Mouse (Mus musculus) embryonic facial prominence, embryonic 15.5 days (tissue): Measurements from ENCODE around the gene Cntrl. TPM values are rescaled to one million over a fixed set of nuclear protein-coding genes. Genes with fewer than 3 reads are reported as not detected.

Experiments used
- ATAC-seq: fragments of 200-750 bp; cut with Nextera tagmentation; 2 replicates; pipeline ENCODE4 v1.8.0; 2017; ENCODE audit warnings: low read depth, moderate TSS enrichment; ENCODE audit not compliant: insufficient number of reproducible peaks, low FRiP score, low TSS enrichment
- H3K27ac ChIP-seq: fragments of 300-500 bp; sonication (generic); replicated peaks from 2 replicates; pipeline ENCODE4 v1.5.1; 2015; ENCODE audit warnings: mild to moderate bottlenecking, inconsistent platforms
- H3K27me3 ChIP-seq: fragments of 300-500 bp; sonication (generic); 2 replicates; pipeline ENCODE4 v1.6.1; 2015; ENCODE audit warnings: inconsistent platforms
- H3K36me3 ChIP-seq: fragments of 300-500 bp; sonication (generic); 2 replicates; pipeline ENCODE4 v1.6.1; 2015; ENCODE audit warnings: mild to moderate bottlenecking, inconsistent platforms
- H3K4me1 ChIP-seq: fragments of 300-500 bp; sonication (generic); 2 replicates; pipeline ENCODE4 v1.6.1; 2015; ENCODE audit warnings: inconsistent platforms
- H3K4me2 ChIP-seq: fragments of 300-500 bp; sonication (generic); replicated peaks from 2 replicates; pipeline ENCODE4 v1.6.1; 2015; ENCODE audit warnings: mild to moderate bottlenecking, inconsistent platforms
- H3K4me3 ChIP-seq: fragments of 300-500 bp; sonication (generic); replicated peaks from 2 replicates; pipeline ENCODE4 v1.5.1; 2015; ENCODE audit warnings: mild to moderate bottlenecking, inconsistent platforms
- H3K9ac ChIP-seq: fragments of 300-500 bp; sonication (generic); 2 replicates; pipeline ENCODE4 v1.6.1; 2015; ENCODE audit warnings: inconsistent platforms
- H3K9me3 ChIP-seq: fragments of 300-500 bp; sonication (generic); replicated peaks from 2 replicates; pipeline ENCODE4 v1.6.1; 2016; ENCODE audit warnings: inconsistent platforms
- WGBS: fragments of 180-500 bp; shearing (Covaris S2); methylation state at CpG from one replicate; pipeline ENCODE4 v1.1.7; 2015; 5-methylcytosine and 5-hydroxymethylcytosine counted together
- polyA plus RNA-seq: library from polyadenylated mRNA; unstranded; fragments of >200 nt; fragmentation: Nextera tagmentation; extraction: Ambion mirVana; gene quantifications from 2 replicates; pipeline ENCODE4 v1.2.1, GENCODE M21; 2015

Gene Cntrl
- polyA plus RNA-seq, 1 experiment from 2014 or later, result 23.3 TPM

- Histone ChIP-seq H3K4me2 (no peak overlapping the region), H3K4me3 (no peak overlapping the region), H3K9ac (no peak overlapping the region), H3K9me3 (no peaks in the 10 kb centered on the region), H3K27ac (no peak overlapping the region), H3K36me3 (no peaks in the 10 kb centered on the region), H3K27me3 (no peaks in the 10 kb centered on the region), H3K4me1 (no peaks in the 10 kb centered on the region)
- 56% methylated on average over 6 of the region's 6 CpGs for WGBS
- ATAC-seq, result no peak
These were observed 30.1 kb upstream of the Cntrl start for GRCm38 (mm10) chr2:35079166-35079565.

DNA sequence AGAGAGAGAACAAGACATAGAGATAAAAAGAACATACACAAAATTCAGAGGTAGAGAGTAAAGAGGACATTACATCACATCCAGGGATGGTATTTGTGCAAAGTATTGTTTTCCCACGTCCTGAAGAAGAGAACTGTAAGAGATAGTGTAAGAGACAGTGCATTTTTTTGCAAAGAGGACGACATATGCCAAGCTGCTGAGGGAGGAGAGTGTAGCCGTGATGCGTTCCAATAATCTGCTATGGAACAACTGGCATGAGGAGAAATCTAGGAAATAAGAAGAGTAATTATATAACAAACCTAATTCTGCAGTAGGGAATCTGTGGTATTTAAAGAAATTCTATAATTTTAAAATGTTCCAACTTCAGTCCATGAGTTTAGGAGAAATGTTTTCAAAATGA lies 21.9 kb upstream of the Cntrl start:
- H3K27ac ChIP-seq, result no peak overlapping the region
- 68% methylated on average over 4 of the region's 4 CpGs for WGBS

DNA sequence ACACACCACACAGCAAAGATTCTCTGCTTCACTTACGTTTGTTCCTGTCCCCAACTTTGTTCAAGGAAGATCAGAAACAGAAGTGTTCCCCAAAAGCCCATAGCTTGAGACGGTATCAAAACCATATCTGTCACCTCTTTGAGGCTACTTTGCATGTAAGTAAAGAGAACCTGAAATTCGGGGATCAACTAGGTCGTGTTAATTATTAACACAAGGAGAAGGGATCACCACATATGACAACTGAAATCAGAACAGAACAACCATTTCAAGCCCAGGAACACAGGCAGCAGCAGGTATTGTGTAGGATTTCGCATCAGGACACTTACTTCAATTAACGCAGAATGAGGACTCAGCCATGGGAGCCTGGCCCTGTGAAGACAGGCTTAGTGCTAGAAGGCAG lies 8.8 kb upstream of the Cntrl start:
- no peak overlapping the region for H3K4me2 ChIP-seq
- no peaks in the 10 kb centered on the region for H3K36me3 ChIP-seq
- no peaks in the 10 kb centered on the region for H3K9me3 ChIP-seq
- H3K27ac ChIP-seq, result no peak overlapping the region
- WGBS, result 81% methylated on average over 6 of the region's 6 CpGs
- H3K4me3 ChIP-seq, result no peak overlapping the region
- no peaks in the 10 kb centered on the region for H3K27me3 ChIP-seq
- no peak for ATAC-seq
- H3K9ac ChIP-seq, result no peak overlapping the region
- no peaks in the 10 kb centered on the region for H3K4me1 ChIP-seq

More for the DNA sequence above, 21.9 kb upstream of the Cntrl start:
- H3K36me3 ChIP-seq, result no peaks in the 10 kb centered on the region
- no peak overlapping the region for H3K4me2 ChIP-seq
- no peak overlapping the region for H3K9ac ChIP-seq
- no peaks in the 10 kb centered on the region for H3K4me1 ChIP-seq
- H3K4me3 ChIP-seq, result no peak overlapping the region
- no peaks in the 10 kb centered on the region for H3K27me3 ChIP-seq
- H3K9me3 ChIP-seq, result no peaks in the 10 kb centered on the region
- ATAC-seq, result no peak

GRCm38 (mm10) chr2:35101443-35101842 lies 7.8 kb upstream of the Cntrl start, which contains the start of gene AI182371:
TSS of gene AI182371 (minus strand) at chr2:35101543.
- no peak for ATAC-seq
- 75% methylated on average over 3 of the region's 3 CpGs for WGBS
- H3K9me3 ChIP-seq, result no peaks in the 10 kb centered on the region

DNA sequence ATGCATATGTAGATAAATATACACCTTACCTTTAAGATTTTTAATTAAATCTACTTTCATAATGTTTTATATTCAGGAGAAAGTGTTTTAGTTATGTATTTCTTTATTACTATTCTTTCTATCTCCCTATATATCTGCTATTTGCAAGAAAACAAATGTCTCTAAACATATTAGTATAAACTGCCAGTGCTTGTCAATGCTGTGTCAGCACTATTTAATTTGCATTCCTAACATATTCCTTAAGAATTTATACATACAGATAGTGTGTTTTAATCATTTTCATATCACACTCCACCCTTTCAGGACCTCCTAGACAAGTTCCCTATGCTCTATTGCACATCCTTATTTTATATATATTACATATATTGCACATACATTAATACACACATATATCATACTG lies 6.5 kb upstream of the Cntrl start:
- H3K4me3 ChIP-seq, result no peak overlapping the region
- H3K4me2 ChIP-seq, result no peak overlapping the region

More at GRCm38 (mm10) chr2:35101443-35101842, 7.8 kb upstream of the Cntrl start, which contains the start of gene AI182371:
- no peak within 1 kb of the TSS for H3K4me3 ChIP-seq
- H3K27ac ChIP-seq, result no peak within 1 kb of the TSS
- H3K27me3 ChIP-seq, result no peaks in the 10 kb centered on the region
- no peak within 1 kb of the TSS for H3K4me2 ChIP-seq
- H3K36me3 ChIP-seq, result no peaks in the 10 kb centered on the region
- H3K9ac ChIP-seq, result no peak within 1 kb of the TSS
- no peaks in the 10 kb centered on the region for H3K4me1 ChIP-seq

DNA sequence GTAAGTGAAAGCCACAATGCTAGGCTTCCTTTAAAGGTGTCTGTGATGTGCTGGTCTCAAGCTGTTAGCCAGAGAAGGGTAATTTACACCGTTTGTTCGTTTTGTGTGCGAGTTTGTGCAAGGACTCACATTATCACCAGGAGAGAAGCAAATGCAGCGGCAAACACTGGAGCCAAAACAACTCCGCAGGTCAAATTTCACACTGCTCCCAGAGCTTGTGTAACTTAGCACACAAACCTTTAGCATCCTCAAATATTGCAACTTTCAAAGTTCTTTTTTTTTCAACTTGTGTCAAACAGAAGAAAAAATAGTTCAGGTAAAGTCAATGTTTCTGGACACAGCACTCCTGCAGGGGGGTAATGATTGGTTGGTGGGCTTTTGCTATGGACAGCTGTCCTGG lies 5.7 kb upstream of the Cntrl start:
- Histone ChIP-seq H3K4me3 (no peak overlapping the region), H3K9me3 (no peaks in the 10 kb centered on the region), H3K27ac (no peak overlapping the region), H3K4me1 (no peaks in the 10 kb centered on the region), H3K36me3 (no peaks in the 10 kb centered on the region), H3K9ac (no peak overlapping the region), H3K27me3 (no peaks in the 10 kb centered on the region), H3K4me2 (no peak overlapping the region)
- WGBS, result 63% methylated on average over 5 of the region's 5 CpGs
- no peak for ATAC-seq

More for the DNA sequence above, 6.5 kb upstream of the Cntrl start:
- H3K4me1 ChIP-seq, result no peaks in the 10 kb centered on the region
- H3K27me3 ChIP-seq, result no peaks in the 10 kb centered on the region
- H3K9me3 ChIP-seq, result no peaks in the 10 kb centered on the region
- no peaks in the 10 kb centered on the region for H3K36me3 ChIP-seq
- H3K9ac ChIP-seq, result no peak overlapping the region
- no peak for ATAC-seq
- no peak overlapping the region for H3K27ac ChIP-seq

DNA sequence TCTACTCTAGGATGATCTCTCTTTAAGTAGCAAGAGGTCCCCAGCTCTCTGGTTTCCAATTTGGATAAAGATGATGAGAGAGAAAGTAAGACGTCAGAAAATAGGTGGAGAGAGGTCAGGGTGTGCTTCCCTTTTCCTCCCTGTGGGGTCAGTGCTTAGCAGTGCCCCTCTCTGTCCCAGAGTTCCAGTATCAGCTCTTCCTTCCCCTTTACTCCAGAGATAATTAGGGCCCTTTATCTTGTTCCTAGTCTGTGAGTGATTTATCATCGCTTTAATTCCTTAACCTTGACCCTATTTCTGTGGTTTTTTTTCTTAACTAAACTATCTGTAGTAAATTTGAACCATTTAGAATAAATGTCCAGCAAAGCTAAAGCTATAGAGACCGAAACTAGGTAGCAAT lies 4.4 kb upstream of the Cntrl start:
- Histone ChIP-seq H3K4me1 (no peaks in the 10 kb centered on the region), H3K9ac (no peak overlapping the region), H3K4me3 (no peak overlapping the region), H3K27me3 (no peaks in the 10 kb centered on the region), H3K36me3 (no peaks in the 10 kb centered on the region), H3K27ac (no peak overlapping the region), H3K9me3 (no peaks in the 10 kb centered on the region), H3K4me2 (no peak overlapping the region)
- 57% methylated on average over 3 of the region's 3 CpGs for WGBS
- ATAC-seq, result no peak

DNA sequence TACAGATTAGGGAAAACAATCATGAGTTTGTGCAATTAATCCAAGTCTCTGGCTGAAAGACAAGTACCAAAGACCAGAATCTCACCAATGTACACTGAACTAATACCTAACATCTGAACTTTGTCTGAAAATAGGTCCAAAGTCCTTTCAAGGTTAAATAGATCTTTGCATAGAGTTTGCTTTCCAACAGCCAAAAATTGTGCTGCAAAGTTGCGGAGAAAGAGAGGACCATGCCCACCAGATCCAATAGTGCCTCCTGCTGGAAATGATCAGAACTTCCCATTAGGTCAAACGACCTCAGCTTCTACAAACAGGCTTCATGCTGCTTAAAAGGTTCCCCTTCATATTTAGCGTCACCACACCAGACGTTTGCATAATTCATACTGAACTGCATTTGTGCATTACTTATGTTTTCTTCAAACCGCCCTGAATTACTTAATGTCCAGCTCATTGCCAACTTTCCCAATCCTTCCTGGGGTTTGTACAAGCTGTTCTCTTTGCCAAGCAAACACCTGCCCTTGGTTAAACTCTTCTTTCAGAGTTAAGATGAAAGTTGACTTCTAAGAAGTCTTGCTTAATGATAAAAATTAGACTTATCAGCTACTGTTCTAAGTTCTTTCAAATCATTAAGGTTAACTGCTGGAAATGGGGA lies 1.2 kb upstream of the Cntrl start:
- Histone ChIP-seq H3K4me3 (no peak overlapping the region), H3K27me3 (no peaks in the 10 kb centered on the region), H3K36me3 (no peaks in the 10 kb centered on the region), H3K27ac (no peak overlapping the region), H3K9me3 (no peaks in the 10 kb centered on the region), H3K4me1 (0 out of 2 replicates have a peak, but pooled peaks cover 3% of the 10 kb centered on the region), H3K4me2 (no peak overlapping the region), H3K9ac (no peak overlapping the region)
- no peak for ATAC-seq
- 46% methylated on average over 5 of the region's 5 CpGs for WGBS

DNA sequence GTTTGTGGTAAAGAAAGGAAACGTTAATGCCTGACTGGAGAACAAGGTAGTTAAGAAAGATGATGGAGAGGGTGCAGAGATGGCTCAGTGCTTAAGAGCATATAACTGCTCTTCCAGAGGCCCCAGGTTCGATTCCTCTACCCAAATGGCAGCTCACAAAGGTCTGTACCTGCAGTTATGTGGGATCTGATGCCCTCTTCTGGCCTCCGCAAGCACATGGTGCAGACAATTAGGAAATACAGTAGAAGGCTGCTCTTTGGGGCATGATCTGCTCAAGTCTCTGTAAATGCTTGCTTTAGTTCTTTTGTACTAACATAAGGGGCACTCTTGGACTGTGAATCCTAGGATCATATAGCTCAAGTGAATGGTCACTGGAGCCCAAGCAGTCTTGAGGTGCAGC lies 580 bp upstream of the Cntrl start:
- Histone ChIP-seq H3K36me3 (no peaks in the 10 kb centered on the region), H3K9ac (peak overlapping the region; percentile 71), H3K4me2 (peak overlapping the region; percentile 76), H3K9me3 (no peaks in the 10 kb centered on the region), H3K27me3 (no peaks in the 10 kb centered on the region), H3K27ac (peak overlapping the region; percentile 91), H3K4me1 (0 out of 2 replicates have a peak, but pooled peaks cover 3% of the 10 kb centered on the region), H3K4me3 (peak overlapping the region; percentile 87)
- WGBS, result 27% methylated on average over 3 of the region's 3 CpGs
- peak; percentile 20; the same call in 1 of the 2 replicates for ATAC-seq

- H3K27me3 ChIP-seq, result no peaks in the 10 kb centered on the region
- H3K9ac ChIP-seq, result peak overlapping the region; percentile 71; the same call in 1 of the 2 replicates
- H3K9me3 ChIP-seq, result no peaks in the 10 kb centered on the region
- WGBS, result under 1% methylated on average over 13 of the region's 13 CpGs
- 0 out of 2 replicates have a peak, but pooled peaks cover 3% of the 10 kb centered on the region for H3K4me1 ChIP-seq
- H3K27ac ChIP-seq, result 0 out of 2 replicates have a peak overlapping the region, but pooled peaks have one; percentile 91
- H3K36me3 ChIP-seq, result no peaks in the 10 kb centered on the region
- peak overlapping the region; percentile 87 for H3K4me3 ChIP-seq
- H3K4me2 ChIP-seq, result peak overlapping the region; percentile 76
- no peak for ATAC-seq
These were observed 622 bp downstream of the Cntrl start for GRCm38 (mm10) chr2:35109924-35110304.

DNA sequence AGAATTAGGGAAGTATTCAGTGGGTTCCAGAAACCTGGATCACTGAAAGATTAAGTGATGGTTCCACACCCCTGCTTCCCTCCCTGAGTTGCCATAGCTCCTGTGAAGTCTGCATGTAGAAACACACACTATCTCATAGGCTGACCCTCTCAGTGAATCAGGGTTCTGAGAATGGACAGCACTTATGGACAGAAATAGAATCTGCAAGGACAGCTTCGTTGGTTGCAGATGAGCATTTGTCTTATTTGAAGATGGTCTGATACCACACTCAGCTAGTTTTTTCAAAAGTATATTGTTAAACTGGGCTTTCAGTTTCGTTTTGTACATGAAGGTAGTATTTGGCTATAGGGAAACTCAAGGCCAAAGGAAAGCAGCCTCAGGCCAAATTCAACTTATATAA lies 1.2 kb downstream of the Cntrl start:
- Histone ChIP-seq H3K27ac (no peak overlapping the region), H3K27me3 (no peaks in the 10 kb centered on the region), H3K4me2 (no peak overlapping the region), H3K36me3 (no peaks in the 10 kb centered on the region), H3K4me1 (0 out of 2 replicates have a peak, but pooled peaks cover 3% of the 10 kb centered on the region), H3K9me3 (no peaks in the 10 kb centered on the region), H3K4me3 (no peak overlapping the region), H3K9ac (no peak overlapping the region)
- no peak for ATAC-seq
- WGBS, result 76% methylated on average over 2 of the region's 2 CpGs

GRCm38 (mm10) chr2:35124716-35125115 lies 15.4 kb downstream of the Cntrl start:
- Histone ChIP-seq H3K27ac (no peak overlapping the region), H3K4me2 (no peak overlapping the region), H3K9ac (no peak overlapping the region), H3K36me3 (peaks cover 24% of the 10 kb centered on the region), H3K27me3 (no peaks in the 10 kb centered on the region), H3K9me3 (no peaks in the 10 kb centered on the region), H3K4me1 (no peaks in the 10 kb centered on the region), H3K4me3 (no peak overlapping the region)
- WGBS, result 78% methylated on average over 7 of the region's 7 CpGs
- no peak for ATAC-seq
